Mouse (Mus musculus) testis, adult 2 months (tissue): Measurements from ENCODE around the gene Hist1h2bh.

Experiments used
- CTCF ChIP-seq: fragments of 200-500 bp; IDR thresholded peaks from 2 replicates; pipeline ENCODE4 v1.5.1; 2012; ENCODE audit warnings: low read depth, mild to moderate bottlenecking, inconsistent platforms, low read length, moderate library complexity; ENCODE audit not compliant: control insufficient read depth, insufficient read depth, insufficient replicate concordance
- POLR2A ChIP-seq: fragments of 200-500 bp; IDR thresholded peaks from 2 replicates; pipeline ENCODE4 v1.6.1; 2012; ENCODE audit warnings: low read depth, mild to moderate bottlenecking, inconsistent platforms, low read length, moderate library complexity; ENCODE audit not compliant: control insufficient read depth

DNA sequence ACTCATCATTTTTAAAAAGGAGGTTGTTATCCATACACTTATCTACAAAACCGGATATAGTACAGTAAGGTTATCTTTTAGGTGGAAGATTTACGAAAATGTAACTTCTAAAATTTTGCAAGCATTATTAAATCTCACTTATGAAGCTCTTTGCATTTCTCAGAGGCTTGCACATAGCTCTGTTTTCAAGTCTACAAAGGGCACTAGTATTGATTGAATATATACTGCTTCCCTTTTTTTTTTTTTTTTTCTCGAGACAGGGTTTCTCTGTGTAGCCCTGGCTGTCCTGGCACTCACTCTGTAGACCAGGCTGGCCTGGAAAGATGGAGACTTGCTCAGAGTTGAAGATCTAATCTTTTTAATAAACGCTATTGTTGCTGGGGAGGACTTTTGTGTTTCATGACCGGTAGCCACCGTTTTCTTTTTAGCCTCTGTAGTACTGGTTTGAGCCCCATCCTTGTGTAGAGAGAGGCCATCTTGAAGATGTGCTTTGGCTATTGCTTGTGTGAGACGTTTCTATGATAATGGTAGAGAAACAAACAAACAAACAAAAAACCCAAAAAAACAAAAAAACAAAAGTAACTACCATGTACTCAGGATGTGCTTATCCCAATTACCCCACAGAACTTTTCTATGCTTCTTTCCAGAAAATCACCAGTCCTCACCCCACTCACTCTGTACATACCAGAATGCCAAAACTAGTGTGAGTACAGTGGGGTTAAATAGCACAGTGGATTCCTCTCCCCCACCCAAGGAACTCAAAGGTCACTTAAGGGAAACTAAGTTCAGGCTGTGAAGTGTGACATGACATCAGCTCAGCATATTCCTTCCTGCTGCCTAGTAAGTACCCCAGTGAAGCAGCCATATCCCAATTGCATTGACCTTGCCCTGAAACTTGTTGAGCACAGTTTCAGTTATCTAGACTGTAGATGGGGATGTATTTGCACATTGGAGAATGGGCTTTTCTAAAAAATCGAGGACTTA, 9.0 kb upstream of the Hist1h2bh start:
- TF ChIP-seq POLR2A: no peak
- TF ChIP-seq CTCF: no peak
